Mouse (Mus musculus) 3134 (cell line): ENCODE results near the gene Cela3b.
"Not testable (repeated sequence)": the region's sequence is repeated elsewhere in the genome, so short reads cannot be mapped to it uniquely, and the experiment has no call there.

Source experiments
- DNase-seq: peaks from one replicate; pipeline ENCODE4 v3.0.0-alpha.2; 2011; ENCODE audit warnings: low spot score; ENCODE audit not compliant: insufficient read length; ENCODE audit errors: extremely low read depth

The Cela3b gene

GRCm38 (mm10) chr4:137432700-137433550 lies 2.6 kb upstream of the Cela3b start:
- not testable (repeated sequence) for DNase-seq

- no peak for DNase-seq
Observed at GRCm38 (mm10) chr4:137417712-137418564, 12.4 kb downstream of the Cela3b start.

GRCm38 (mm10) chr4:137414936-137415335 lies 15.4 kb downstream of the Cela3b start:
- no peak for DNase-seq

GRCm38 (mm10) chr4:137412185-137412709 lies 18.1 kb downstream of the Cela3b start:
- not testable (repeated sequence) for DNase-seq

- DNase-seq = no peak
Observed at GRCm38 (mm10) chr4:137409691-137410090, 20.6 kb downstream of the Cela3b start, which contains the start of gene Cela3a. TSS of gene Cela3a (minus strand) at chr4:137409791.

GRCm38 (mm10) chr4:137405571-137405970 lies 24.8 kb downstream of the Cela3b start:
- no peak for DNase-seq

- no peak for DNase-seq
Observed at GRCm38 (mm10) chr4:137396641-137397525, 33.5 kb downstream of the Cela3b start.

GRCm38 (mm10) chr4:137393378-137394135 lies 36.8 kb downstream of the Cela3b start:
- DNase-seq = no peak

- no peak for DNase-seq
Observed at GRCm38 (mm10) chr4:137392874-137393273, 37.5 kb downstream of the Cela3b start.

GRCm38 (mm10) chr4:137391287-137391686 lies 39.1 kb downstream of the Cela3b start:
- no peak for DNase-seq

- DNase-seq = no peak
Observed at GRCm38 (mm10) chr4:137390196-137390595, 40.1 kb downstream of the Cela3b start.

- DNase-seq = peak; percentile 44
Observed at GRCm38 (mm10) chr4:137388983-137389382, 41.4 kb downstream of the Cela3b start.

- DNase-seq = peak; percentile 90
Observed at GRCm38 (mm10) chr4:137388059-137388794, 42.1 kb downstream of the Cela3b start.

- DNase-seq = no peak
Observed at GRCm38 (mm10) chr4:137387482-137388058, 42.8 kb downstream of the Cela3b start.

- DNase-seq = no peak
Observed at GRCm38 (mm10) chr4:137380702-137381605, 49.4 kb downstream of the Cela3b start.

- DNase-seq = no peak
Observed at GRCm38 (mm10) chr4:137379713-137380255, 50.6 kb downstream of the Cela3b start.

- DNase-seq = no peak
Observed at GRCm38 (mm10) chr4:137379085-137379484, 51.3 kb downstream of the Cela3b start.
